Mouse (Mus musculus) heart, postnatal 0 days (tissue): ENCODE data around the gene Gm12216.

ENCODE experiments used
- CTCF ChIP-seq: IDR thresholded peaks from 2 replicates; pipeline ENCODE4 v1.5.1; 2016; ENCODE audit warnings: antibody characterized with exemption, control low read depth, low read depth
- EP300 ChIP-seq: IDR thresholded peaks from 2 replicates; pipeline ENCODE4 v1.6.1; 2016; ENCODE audit warnings: antibody characterized with exemption, low read depth

GRCm38 (mm10) chr11:53841514-53841913 lies 17.5 kb downstream of the Gm12216 start:
- TF ChIP-seq EP300, result no peak
- TF ChIP-seq CTCF, result no peak
